Comparison of ENCODE assay signal across 19 mouse cellular contexts in the genomic region with DNA sequence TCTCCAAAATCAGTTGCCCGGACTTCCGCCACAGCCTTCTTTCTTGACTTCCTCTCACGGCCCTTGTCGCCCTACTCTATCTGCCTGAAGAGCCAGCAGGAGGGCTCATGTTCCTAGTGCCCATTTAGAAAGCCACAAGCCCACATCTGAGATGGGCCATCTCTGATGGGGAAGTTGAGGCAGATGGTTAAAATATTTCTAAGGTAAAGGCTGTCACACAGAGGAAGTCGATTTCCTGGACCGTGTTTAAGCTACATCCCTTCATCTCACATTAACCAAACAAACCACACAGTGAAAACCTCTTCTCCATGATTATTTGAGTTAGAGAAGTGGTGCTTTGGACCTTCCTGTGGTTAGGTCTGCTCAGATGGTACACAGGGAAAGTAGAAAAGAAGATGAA. TPM values are rescaled to one million over a fixed set of nuclear protein-coding genes. Genes with fewer than 3 reads are reported as not detected.
"Had no signal": no experiment of that assay in that cellular context is flagged by ENCODE, and none has a peak within 500 bp of the region (broad histone marks: within the 10 kb centered on the region; RNA-seq: fewer than 3 reads in every experiment).

No protein-coding gene starts in this region.

- DNase-seq: gastrocnemius, adult 2 months; gastrocnemius, postnatal 10 days; gastrocnemius, postnatal 25 days; heart, adult 18-20 months; heart, postnatal 14 days; kidney, adult 18-20 months; kidney, adult 8-10 months; kidney, postnatal 10 days; kidney, postnatal 25 days; kidney, postnatal 4 days; liver; liver, embryonic 13.5 days had no signal

- ATAC-seq: hindbrain, embryonic 16.5 days; inflammation-experienced regulatory T-cells, adult 6 months; intestine, embryonic 15.5 days; intestine, postnatal 0 days had no signal

RNA-seq across cellular contexts. Expression of a gene that starts 28.7 kb away (rescaled TPM):
- total RNA-seq: gastrocnemius, postnatal 10 days; gastrocnemius, postnatal 25 days; left cerebral cortex, adult 2 months; left cerebral cortex, postnatal 36 days had no signal

RNA-seq across cellular contexts. Expression of a gene that starts 58.9 kb away (rescaled TPM):
- total RNA-seq: gastrocnemius, adult 2 months; gastrocnemius, postnatal 25 days; heart, adult 18-20 months; heart, adult 8-10 months had no signal
